ENCODE assay signal across 9 mouse cellular contexts in the genomic region with DNA sequence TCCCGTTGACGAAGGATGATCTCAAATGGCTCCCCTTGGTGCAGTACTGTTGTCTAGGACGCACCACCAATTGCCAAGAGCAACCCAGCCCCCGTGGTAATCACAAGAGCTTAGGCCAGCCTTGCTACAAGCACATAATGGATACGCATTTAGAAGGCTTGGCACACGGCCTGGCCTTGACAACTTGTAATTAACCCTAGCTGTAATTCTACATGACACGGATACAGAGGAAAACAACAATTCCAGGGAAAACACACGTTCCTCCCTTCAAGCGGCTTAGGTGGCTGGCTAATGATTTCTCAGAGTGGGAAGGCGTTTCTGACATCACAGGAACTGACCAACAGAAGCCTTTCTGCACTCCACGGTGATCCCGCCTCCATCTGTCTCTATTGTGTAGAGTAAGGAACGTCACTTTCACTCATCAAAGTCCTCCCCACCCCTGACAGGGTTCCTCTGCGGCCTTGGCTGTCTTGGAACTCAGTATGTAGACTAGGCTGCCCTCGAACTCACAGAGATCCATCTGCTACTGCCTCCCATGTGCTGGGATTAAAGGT. TPM values are rescaled to one million over a fixed set of nuclear protein-coding genes. Genes with fewer than 3 reads are reported as not detected.
DNase-seq lines count a peak whose midpoint lies in the region; ATAC-seq and TF ChIP-seq lines count a peak whose summit lies in the region.
"Had no signal": no experiment of that assay in that cellular context is flagged by ENCODE, and none has a peak within 500 bp of the region (broad histone marks: within the 10 kb centered on the region; RNA-seq: fewer than 3 reads in every experiment).

No protein-coding gene starts in this region.

- no peak for DNase-seq in hindbrain, embryonic 11.5 days (ENCODE audit: low spot score)
- DNase-seq in forebrain, embryonic 10.5 days (ENCODE audit: extremely low spot score, low spot score), result peak; percentile 16
- no peak for DNase-seq in thymus, postnatal 4 days
- no peak for DNase-seq in spleen, postnatal 4 days (ENCODE audit: low spot score in 2 of 2)

- peak; percentile 74 for ATAC-seq in hindbrain, embryonic 13.5 days (ENCODE audit: low FRiP score)
- ATAC-seq in hindbrain, embryonic 11.5 days (ENCODE audit: low FRiP score), result no peak
- ATAC-seq in intestine, postnatal 0 days, result peak; percentile 78
- ATAC-seq in midbrain, embryonic 16.5 days, result peak; percentile 66; the same call in 1 of the 2 replicates
- no peak for ATAC-seq in megakaryocyte, adult 5-6 weeks (ENCODE audit: poor library complexity, severe bottlenecking)

- H3K36me3 ChIP-seq in hindbrain, embryonic 13.5 days, result no peaks in the 10 kb centered on the region
- H3K36me3 ChIP-seq in hindbrain, embryonic 11.5 days (ENCODE audit: control insufficient read depth, insufficient read depth, low read length), result no peaks in the 10 kb centered on the region
- H3K36me3 ChIP-seq in forebrain, embryonic 10.5 days (replicated peaks), result no peaks in the 10 kb centered on the region
- H3K36me3 ChIP-seq in intestine, postnatal 0 days (ENCODE audit: control insufficient read depth, insufficient read depth), result no peaks in the 10 kb centered on the region
- H3K36me3 ChIP-seq in midbrain, embryonic 16.5 days (ENCODE audit: control insufficient read depth, insufficient read depth, low read length), result no peaks in the 10 kb centered on the region
- H3K36me3 ChIP-seq: limb, embryonic 15.5 days had no signal

- H3K27ac ChIP-seq in hindbrain, embryonic 13.5 days, result no peak overlapping the region
- no peak overlapping the region for H3K27ac ChIP-seq in hindbrain, embryonic 11.5 days (ENCODE audit: low read depth, low read length)
- no peak overlapping the region for H3K27ac ChIP-seq in forebrain, embryonic 10.5 days
- H3K27ac ChIP-seq in intestine, postnatal 0 days (ENCODE audit: low read depth, low read length), result peak overlapping the region; percentile 90
- no peak overlapping the region for H3K27ac ChIP-seq in midbrain, embryonic 16.5 days (ENCODE audit: low read length)
- H3K27ac ChIP-seq: limb, embryonic 15.5 days had no signal

- H3K4me3 ChIP-seq in hindbrain, embryonic 13.5 days, result no peak overlapping the region
- no peak overlapping the region for H3K4me3 ChIP-seq in hindbrain, embryonic 11.5 days (ENCODE audit: low read depth, low read length)
- H3K4me3 ChIP-seq in forebrain, embryonic 10.5 days, result no peak overlapping the region
- no peak overlapping the region for H3K4me3 ChIP-seq in intestine, postnatal 0 days (ENCODE audit: low read depth, low read length)
- H3K4me3 ChIP-seq in midbrain, embryonic 16.5 days (ENCODE audit: low read depth, low read length), result no peak overlapping the region
- H3K4me3 ChIP-seq: limb, embryonic 15.5 days had no signal

- no peak overlapping the region for H3K9ac ChIP-seq in hindbrain, embryonic 13.5 days
- H3K9ac ChIP-seq in hindbrain, embryonic 11.5 days (ENCODE audit: low read depth, low read length), result no peak overlapping the region
- no peak overlapping the region for H3K9ac ChIP-seq in intestine, postnatal 0 days (ENCODE audit: low read depth, low read length)
- H3K9ac ChIP-seq in midbrain, embryonic 16.5 days (ENCODE audit: low read depth, low read length), result no peak overlapping the region
- H3K9ac ChIP-seq: limb, embryonic 15.5 days had no signal

- H3K4me1 ChIP-seq in hindbrain, embryonic 13.5 days (replicated peaks), result peaks cover 22% of the 10 kb centered on the region
- H3K4me1 ChIP-seq in hindbrain, embryonic 11.5 days (replicated peaks; ENCODE audit: control insufficient read depth, insufficient read depth, low read length), result no peaks in the 10 kb centered on the region
- peaks cover 42% of the 10 kb centered on the region for H3K4me1 ChIP-seq in forebrain, embryonic 10.5 days
- H3K4me1 ChIP-seq in intestine, postnatal 0 days (replicated peaks; ENCODE audit: control insufficient read depth, insufficient read depth, low read length), result peaks cover 6% of the 10 kb centered on the region; the same call in 1 of the 2 replicates
- H3K4me1 ChIP-seq in midbrain, embryonic 16.5 days (ENCODE audit: control insufficient read depth, insufficient read depth, low read length), result 0 out of 2 replicates have a peak, but pooled peaks cover 4% of the 10 kb centered on the region
- H3K4me1 ChIP-seq: limb, embryonic 15.5 days had no signal

- WGBS in hindbrain, embryonic 13.5 days, result 34% methylated on average over 15 of the region's 15 CpGs
- 65% methylated on average over 15 of the region's 15 CpGs for whole genome bisulfite sequencing in hindbrain, embryonic 11.5 days
- 57% methylated on average over 15 of the region's 15 CpGs for WGBS in forebrain, embryonic 10.5 days
- 26% methylated on average over 15 of the region's 15 CpGs for WGBS in intestine, postnatal 0 days
- 31% methylated on average over 15 of the region's 15 CpGs for WGBS in midbrain, embryonic 16.5 days

- H3K27me3 ChIP-seq in hindbrain, embryonic 13.5 days, result 0 out of 2 replicates have a peak, but pooled peaks cover 13% of the 10 kb centered on the region
- H3K27me3 ChIP-seq in hindbrain, embryonic 11.5 days (ENCODE audit: control insufficient read depth, insufficient read depth, low read length), result no peaks in the 10 kb centered on the region
- no peaks in the 10 kb centered on the region for H3K27me3 ChIP-seq in forebrain, embryonic 10.5 days (ENCODE audit: poor library complexity, severe bottlenecking)
- H3K27me3 ChIP-seq in intestine, postnatal 0 days (replicated peaks; ENCODE audit: control insufficient read depth, insufficient read depth, low read length), result no peaks in the 10 kb centered on the region
- no peaks in the 10 kb centered on the region for H3K27me3 ChIP-seq in midbrain, embryonic 16.5 days (ENCODE audit: control insufficient read depth, insufficient read depth, low read depth, low read length)
- H3K27me3 ChIP-seq: limb, embryonic 15.5 days had no signal

- no peaks in the 10 kb centered on the region for H3K9me3 ChIP-seq in hindbrain, embryonic 13.5 days
- no peaks in the 10 kb centered on the region for H3K9me3 ChIP-seq in hindbrain, embryonic 11.5 days (ENCODE audit: control insufficient read depth, low read length)
- no peaks in the 10 kb centered on the region for H3K9me3 ChIP-seq in forebrain, embryonic 10.5 days
- no peaks in the 10 kb centered on the region for H3K9me3 ChIP-seq in intestine, postnatal 0 days (ENCODE audit: control insufficient read depth)
- H3K9me3 ChIP-seq in midbrain, embryonic 16.5 days (replicated peaks; ENCODE audit: control insufficient read depth, low read length, poor library complexity, severe bottlenecking), result no peaks in the 10 kb centered on the region
- H3K9me3 ChIP-seq: limb, embryonic 15.5 days had no signal

- no peak for TF ChIP-seq CTCF in intestine, postnatal 0 days (IDR thresholded peaks at IDR 0.05; ENCODE audit: low read depth)

- 0 out of 2 replicates have a peak overlapping the region, but pooled peaks have one; percentile 10 for H3K4me2 ChIP-seq in hindbrain, embryonic 13.5 days
- no peak overlapping the region for H3K4me2 ChIP-seq in hindbrain, embryonic 11.5 days (replicated peaks; ENCODE audit: low read depth, low read length)
- H3K4me2 ChIP-seq in intestine, postnatal 0 days (replicated peaks; ENCODE audit: low read depth), result peak overlapping the region; percentile 37
- H3K4me2 ChIP-seq in midbrain, embryonic 16.5 days (ENCODE audit: low read length), result no peak overlapping the region
- H3K4me2 ChIP-seq: limb, embryonic 15.5 days had no signal

RNA-seq across cellular contexts. Expression of gene Fxn, which starts 36.7 kb away (rescaled TPM):
- 39.2 and 41.9 TPM in 2 replicates for polyA plus RNA-seq in hindbrain, embryonic 13.5 days (2015; fragmentation: Nextera tagmentation; extraction: Ambion mirVana)
- 49.0 and 49.3 TPM in 2 replicates for polyA plus RNA-seq in hindbrain, embryonic 11.5 days (2014; fragmentation: Nextera tagmentation; extraction: Ambion mirVana)
- polyA plus RNA-seq in forebrain, embryonic 10.5 days (2016; fragmentation: Nextera tagmentation; extraction: Ambion mirVana), result 64.0 and 65.9 TPM in 2 replicates
- polyA plus RNA-seq in intestine, postnatal 0 days (2015; fragmentation: Nextera tagmentation; extraction: Ambion mirVana), result 18.9 and 21.1 TPM in 2 replicates
- polyA plus RNA-seq in midbrain, embryonic 16.5 days (2015; fragmentation: Nextera tagmentation; extraction: Ambion mirVana), result 35.1 and 39.2 TPM in 2 replicates
- 9.6 and 10.4 TPM in 2 replicates for total RNA-seq in megakaryocyte, adult 5-6 weeks (2015)
- 4.2 and 4.7 TPM in 2 replicates for total RNA-seq in megakaryocyte, adult 5-6 weeks (2017)

Comparison
In these comparisons a context has a peak if more than half of its experiments do, and no peak if none do; other contexts are left out.
1. ATAC-seq: peak in hindbrain, embryonic 13.5 days (single experiment), intestine, postnatal 0 days (single experiment) and midbrain, embryonic 16.5 days (single experiment); none in hindbrain, embryonic 11.5 days (single experiment) and megakaryocyte, adult 5-6 weeks (single experiment).
2. H3K4me2 ChIP-seq: peak in hindbrain, embryonic 13.5 days (single experiment) and intestine, postnatal 0 days (single experiment); none in hindbrain, embryonic 11.5 days (single experiment) and midbrain, embryonic 16.5 days (single experiment).